Mouse (Mus musculus): Measurements from ENCODE around the gene Bcas3. TPM values are rescaled to one million over a fixed set of nuclear protein-coding genes. Genes with fewer than 3 reads are reported as not detected.

Gene Bcas3
- polyA plus RNA-seq, 1 experiment from 2014 or later, result 30.6 TPM

DNA sequence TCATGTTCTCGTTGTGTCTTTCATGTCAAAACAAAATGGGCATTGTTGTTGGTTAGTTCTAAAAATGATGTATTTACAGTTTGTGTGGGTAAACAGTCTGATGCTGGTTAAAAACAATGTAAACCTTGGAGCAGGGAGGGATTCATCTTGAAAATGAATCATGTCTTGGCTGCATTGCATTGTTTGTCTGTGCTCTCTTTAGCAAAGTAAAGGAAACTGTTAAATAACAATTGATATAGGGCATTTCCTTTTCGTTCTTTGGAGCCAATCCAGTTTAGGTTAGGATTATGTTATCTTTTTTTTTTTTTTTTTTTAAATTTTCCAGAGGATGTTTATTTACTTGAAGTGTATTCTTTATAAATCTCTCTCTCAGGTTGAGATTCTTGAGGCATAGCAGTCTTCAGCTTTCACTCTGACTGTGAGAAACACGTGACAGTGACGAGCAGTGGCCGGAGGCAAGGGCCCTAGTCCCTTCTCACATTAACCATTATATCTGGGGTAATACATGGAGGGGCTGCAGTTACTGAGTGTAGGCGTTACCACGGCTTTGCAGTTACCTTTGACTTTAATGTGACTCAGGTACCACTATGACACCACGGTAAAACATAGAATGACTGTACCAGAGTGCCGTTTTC is 158.4 kb downstream of the Bcas3 start:
- H3K4me3 ChIP-seq (ENCODE audit: low read length), result no peak overlapping the region
- no peak overlapping the region for H3K9ac ChIP-seq (ENCODE audit: low read depth, low read length)
- H3K4me2 ChIP-seq (replicated peaks; ENCODE audit: low read depth, low read length), result no peak overlapping the region
- 82% methylated on average over 9 of the region's 9 CpGs for WGBS
- H3K4me1 ChIP-seq (ENCODE audit: control insufficient read depth, insufficient read depth, low read length), result no peaks in the 10 kb centered on the region
- no peaks in the 10 kb centered on the region for H3K27me3 ChIP-seq (ENCODE audit: control insufficient read depth, insufficient read depth, low read length)
- H3K36me3 ChIP-seq (ENCODE audit: control insufficient read depth, insufficient read depth, low read length), result no peaks in the 10 kb centered on the region
- H3K27ac ChIP-seq (ENCODE audit: low read depth, low read length), result no peak overlapping the region
- H3K9me3 ChIP-seq (ENCODE audit: control insufficient read depth, low read length), result no peaks in the 10 kb centered on the region
- ATAC-seq (ENCODE audit: low FRiP score, low TSS enrichment), result no peak

DNA sequence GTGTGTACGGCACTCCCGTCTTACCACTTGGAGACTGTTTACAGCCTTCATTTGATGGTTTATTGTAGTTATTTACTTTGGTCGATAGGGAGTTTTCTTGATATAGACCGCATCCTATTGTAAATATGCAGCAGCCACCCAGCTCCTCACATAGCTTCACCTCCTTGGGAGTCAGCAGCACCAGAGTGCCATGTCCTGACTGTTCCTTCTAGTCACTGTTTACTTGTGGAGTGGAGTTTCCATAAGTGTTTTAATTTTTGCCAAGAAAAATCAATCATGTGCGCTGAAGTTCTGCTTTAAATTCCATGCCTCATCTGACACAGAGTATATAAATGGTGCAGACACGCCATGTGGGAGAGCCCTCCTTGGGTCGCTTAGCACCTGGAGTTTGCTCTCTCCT is 163.8 kb downstream of the Bcas3 start:
- peaks cover 9% of the 10 kb centered on the region; the same call in 1 of the 2 replicates for H3K4me1 ChIP-seq (ENCODE audit: control insufficient read depth, insufficient read depth, low read length)
- H3K27me3 ChIP-seq (ENCODE audit: control insufficient read depth, insufficient read depth, low read length), result no peaks in the 10 kb centered on the region
- WGBS, result 63% methylated on average over 7 of the region's 7 CpGs
- no peak overlapping the region for H3K27ac ChIP-seq (ENCODE audit: low read depth, low read length)
- H3K4me3 ChIP-seq (ENCODE audit: low read length), result no peak overlapping the region
- no peak overlapping the region for H3K4me2 ChIP-seq (replicated peaks; ENCODE audit: low read depth, low read length)
- H3K9ac ChIP-seq (ENCODE audit: low read depth, low read length), result no peak overlapping the region
- H3K36me3 ChIP-seq (ENCODE audit: control insufficient read depth, insufficient read depth, low read length), result no peaks in the 10 kb centered on the region
- ATAC-seq (ENCODE audit: low FRiP score, low TSS enrichment), result no peak
- no peaks in the 10 kb centered on the region for H3K9me3 ChIP-seq (ENCODE audit: control insufficient read depth, low read length)

DNA sequence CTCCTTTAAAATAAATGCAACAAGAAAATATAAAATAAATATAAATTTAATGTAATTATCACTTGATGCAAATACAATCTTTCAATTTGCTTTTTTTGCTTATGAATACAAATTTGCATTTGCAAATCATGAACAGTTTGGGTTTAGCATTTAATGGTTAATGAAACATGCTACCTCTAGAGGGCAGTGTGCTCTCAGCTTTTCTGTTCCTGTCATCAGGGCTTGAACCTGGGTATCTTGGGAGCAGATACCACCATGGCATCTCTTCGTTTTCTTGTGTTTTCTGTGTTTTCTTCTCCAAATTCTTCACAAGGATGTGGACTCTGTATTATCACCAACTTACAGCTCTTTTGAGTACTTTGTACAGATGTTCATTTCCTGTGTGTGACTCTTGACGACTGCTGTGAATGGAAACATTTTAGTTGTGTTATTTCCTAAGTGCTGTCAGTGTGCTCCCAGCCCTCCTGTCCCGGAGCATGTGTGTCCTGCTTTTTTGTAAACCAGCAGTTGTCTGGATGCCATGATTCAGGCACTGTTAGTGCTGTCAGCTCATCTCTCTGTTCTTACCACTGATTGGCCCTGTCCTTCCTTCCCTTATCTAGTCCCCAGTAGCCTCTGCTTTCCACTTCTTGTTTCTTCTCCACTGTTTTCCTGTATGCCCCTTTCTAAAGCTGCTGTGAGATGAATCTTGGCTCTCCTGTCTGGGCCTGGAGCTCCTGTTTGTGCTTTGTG is 165.2 kb downstream of the Bcas3 start:
- Histone ChIP-seq H3K4me1 (ENCODE audit: control insufficient read depth, insufficient read depth, low read length) (peaks cover 10% of the 10 kb centered on the region; the same call in 1 of the 2 replicates), H3K4me3 (ENCODE audit: low read length) (no peak overlapping the region), H3K4me2 (replicated peaks; ENCODE audit: low read depth, low read length) (no peak overlapping the region), H3K36me3 (ENCODE audit: control insufficient read depth, insufficient read depth, low read length) (no peaks in the 10 kb centered on the region), H3K9ac (ENCODE audit: low read depth, low read length) (no peak overlapping the region), H3K27ac (ENCODE audit: low read depth, low read length) (no peak overlapping the region), H3K27me3 (ENCODE audit: control insufficient read depth, insufficient read depth, low read length) (no peaks in the 10 kb centered on the region), H3K9me3 (ENCODE audit: control insufficient read depth, low read length) (no peaks in the 10 kb centered on the region)
- ATAC-seq (ENCODE audit: low FRiP score, low TSS enrichment), result no peak
- WGBS, result 36% methylated on average over 3 of the region's 3 CpGs

DNA sequence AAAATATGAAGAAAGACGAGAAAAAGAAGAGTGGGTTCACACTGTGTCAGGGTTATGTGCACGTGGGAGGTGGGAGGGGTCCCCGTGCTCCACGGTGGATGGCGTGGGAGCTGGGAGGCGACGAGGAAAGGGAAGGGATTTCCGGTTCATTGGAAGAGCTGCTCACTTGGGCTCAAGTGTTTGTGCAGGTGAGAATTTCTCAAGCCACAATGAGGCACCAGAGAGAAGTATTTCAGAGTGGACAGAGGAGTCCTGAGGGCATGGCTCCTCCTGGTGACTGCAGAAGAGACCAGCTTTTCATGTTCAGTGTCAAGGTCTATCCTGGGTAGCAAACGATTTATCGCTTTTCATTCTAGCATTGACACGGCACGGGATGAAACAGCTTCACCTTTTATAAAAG is 167.3 kb downstream of the Bcas3 start:
- ATAC-seq (ENCODE audit: low FRiP score, low TSS enrichment), result no peak
- Histone ChIP-seq H3K9me3 (ENCODE audit: control insufficient read depth, low read length) (no peaks in the 10 kb centered on the region), H3K4me1 (ENCODE audit: control insufficient read depth, insufficient read depth, low read length) (peaks cover 28% of the 10 kb centered on the region; the same call in 1 of the 2 replicates), H3K4me3 (ENCODE audit: low read length) (no peak overlapping the region), H3K4me2 (replicated peaks; ENCODE audit: low read depth, low read length) (no peak overlapping the region), H3K27me3 (ENCODE audit: control insufficient read depth, insufficient read depth, low read length) (no peaks in the 10 kb centered on the region; the same call in 1 of the 2 replicates), H3K36me3 (ENCODE audit: control insufficient read depth, insufficient read depth, low read length) (no peaks in the 10 kb centered on the region), H3K9ac (ENCODE audit: low read depth, low read length) (no peak overlapping the region), H3K27ac (ENCODE audit: low read depth, low read length) (no peak overlapping the region)
- 37% methylated on average over 12 of the region's 12 CpGs for WGBS

DNA sequence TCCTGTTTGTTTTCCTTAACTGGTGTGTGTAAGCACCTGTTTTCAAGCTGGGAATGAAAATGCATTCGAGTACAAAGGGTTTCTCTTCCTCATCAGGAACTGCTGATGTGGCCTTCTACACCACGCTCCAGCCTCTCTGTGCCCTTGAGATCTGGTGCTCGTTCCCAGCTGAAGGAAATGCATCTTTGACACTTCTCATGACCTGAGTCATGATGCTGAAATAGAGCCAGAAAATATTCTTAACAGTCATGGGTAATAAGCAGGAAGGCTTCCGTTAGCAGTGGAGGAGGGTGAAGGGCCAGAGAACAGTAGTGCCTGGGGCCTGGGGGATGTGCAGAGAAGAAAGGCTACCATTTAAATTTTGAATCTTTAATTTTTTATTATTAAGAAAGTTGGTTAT is 168.0 kb downstream of the Bcas3 start:
- no peak overlapping the region for H3K4me3 ChIP-seq (ENCODE audit: low read length)

DNA sequence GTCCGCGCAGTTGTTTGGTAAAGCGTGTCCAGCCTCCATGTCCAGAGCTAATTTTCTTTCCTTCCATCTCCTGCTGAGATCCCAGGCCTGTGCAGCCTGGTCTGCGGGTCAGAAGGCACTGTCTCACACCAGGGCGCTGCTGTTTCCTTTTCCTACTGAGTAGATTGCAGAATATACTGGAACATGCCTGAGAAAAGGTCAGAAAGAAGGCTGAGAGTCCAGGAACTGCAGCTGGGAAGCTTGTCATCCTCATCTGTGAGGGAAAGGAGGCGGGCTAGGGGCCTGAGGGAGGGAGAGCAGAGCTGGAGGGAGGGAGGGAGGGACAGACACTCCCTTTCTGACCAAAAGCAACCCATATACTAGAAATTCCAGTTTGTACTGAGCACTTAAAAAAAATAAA is 170.7 kb downstream of the Bcas3 start:
- peak; percentile 63; the same call in 1 of the 2 replicates for ATAC-seq (ENCODE audit: low FRiP score, low TSS enrichment)
- Histone ChIP-seq H3K36me3 (ENCODE audit: control insufficient read depth, insufficient read depth, low read length) (no peaks in the 10 kb centered on the region), H3K4me3 (ENCODE audit: low read length) (no peak overlapping the region), H3K9me3 (ENCODE audit: control insufficient read depth, low read length) (no peaks in the 10 kb centered on the region), H3K27ac (ENCODE audit: low read depth, low read length) (peak overlapping the region; percentile 70), H3K27me3 (ENCODE audit: control insufficient read depth, insufficient read depth, low read length) (peaks cover 6% of the 10 kb centered on the region), H3K4me1 (ENCODE audit: control insufficient read depth, insufficient read depth, low read length) (peaks cover 45% of the 10 kb centered on the region), H3K4me2 (replicated peaks; ENCODE audit: low read depth, low read length) (no peak overlapping the region), H3K9ac (ENCODE audit: low read depth, low read length) (no peak overlapping the region)
- 41% methylated on average over 6 of the region's 6 CpGs for WGBS

More for the DNA sequence above, 168.0 kb downstream of the Bcas3 start:
- ATAC-seq (ENCODE audit: low FRiP score, low TSS enrichment), result no peak
- H3K27ac ChIP-seq (ENCODE audit: low read depth, low read length), result no peak overlapping the region
- 48% methylated on average over 4 of the region's 4 CpGs for WGBS
- H3K27me3 ChIP-seq (ENCODE audit: control insufficient read depth, insufficient read depth, low read length), result peaks cover 3% of the 10 kb centered on the region
- H3K4me1 ChIP-seq (ENCODE audit: control insufficient read depth, insufficient read depth, low read length), result peaks cover 33% of the 10 kb centered on the region
- no peaks in the 10 kb centered on the region for H3K9me3 ChIP-seq (ENCODE audit: control insufficient read depth, low read length)
- H3K4me2 ChIP-seq (replicated peaks; ENCODE audit: low read depth, low read length), result no peak overlapping the region
- no peaks in the 10 kb centered on the region for H3K36me3 ChIP-seq (ENCODE audit: control insufficient read depth, insufficient read depth, low read length)
- H3K9ac ChIP-seq (ENCODE audit: low read depth, low read length), result no peak overlapping the region

DNA sequence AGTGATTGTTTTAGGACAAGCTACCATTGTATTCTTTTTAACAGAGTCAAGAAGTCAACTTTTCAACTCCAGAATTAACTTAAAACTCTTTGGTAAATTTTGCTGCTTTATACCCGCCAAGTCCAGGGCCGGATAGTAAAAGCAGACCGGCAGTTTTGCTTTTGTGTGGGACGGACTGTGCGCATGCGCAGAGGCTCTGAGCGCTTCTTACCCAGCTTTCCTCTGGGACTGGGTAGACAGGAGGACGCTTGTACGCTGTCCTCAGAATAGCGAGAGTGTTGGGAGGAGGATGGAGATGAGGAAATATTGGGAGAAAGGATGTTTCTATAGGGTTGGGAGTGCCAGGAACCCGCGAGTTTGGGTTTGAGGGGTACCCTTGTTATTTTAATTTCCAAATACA is 171.2 kb downstream of the Bcas3 start:
- Histone ChIP-seq H3K4me2 (replicated peaks; ENCODE audit: low read depth, low read length) (peak overlapping the region; percentile 30), H3K4me1 (ENCODE audit: control insufficient read depth, insufficient read depth, low read length) (peaks cover 45% of the 10 kb centered on the region), H3K9me3 (ENCODE audit: control insufficient read depth, low read length) (no peaks in the 10 kb centered on the region), H3K27ac (ENCODE audit: low read depth, low read length) (peak overlapping the region; percentile 78; the same call in 1 of the 2 replicates), H3K4me3 (ENCODE audit: low read length) (peak overlapping the region; percentile 10; the same call in 1 of the 2 replicates), H3K36me3 (ENCODE audit: control insufficient read depth, insufficient read depth, low read length) (no peaks in the 10 kb centered on the region), H3K9ac (ENCODE audit: low read depth, low read length) (no peak overlapping the region), H3K27me3 (ENCODE audit: control insufficient read depth, insufficient read depth, low read length) (peaks cover 6% of the 10 kb centered on the region)
- WGBS, result 31% methylated on average over 12 of the region's 12 CpGs
- 0 out of 2 replicates have a peak, but pooled peaks have one; percentile 36 for ATAC-seq (ENCODE audit: low FRiP score, low TSS enrichment)

DNA sequence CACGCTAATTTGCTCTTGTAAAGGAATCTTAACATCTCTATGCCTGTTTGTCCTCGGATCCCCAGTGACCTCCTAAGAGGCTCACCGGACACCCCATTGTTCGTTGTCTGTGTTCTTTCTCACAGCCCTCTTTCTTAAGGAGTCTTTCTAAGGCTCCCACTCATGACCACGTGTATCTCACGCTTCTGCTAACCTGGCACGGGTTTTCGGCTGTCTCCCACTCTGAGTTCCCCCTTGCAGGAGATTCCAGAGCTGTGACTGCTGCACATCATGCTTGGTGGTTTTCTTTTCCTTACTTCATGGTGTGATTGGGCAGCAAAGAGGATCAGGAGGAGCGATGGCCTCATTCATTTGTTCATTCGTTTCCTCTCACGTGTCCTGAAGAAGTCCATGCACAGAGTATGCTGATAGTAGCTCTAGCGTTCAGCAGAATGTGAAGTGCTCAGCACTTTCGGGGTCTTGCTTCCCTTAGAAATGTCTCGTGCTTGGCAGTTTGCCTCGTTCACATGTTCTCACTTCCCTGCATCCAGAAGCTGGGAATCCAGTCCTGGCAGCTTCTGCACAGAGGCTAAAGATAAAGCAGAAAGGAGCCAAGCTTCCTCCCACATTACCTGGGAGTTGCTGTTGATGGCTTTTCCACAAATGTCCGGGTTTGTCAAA is 172.0 kb downstream of the Bcas3 start:
- peak; percentile 63; the same call in 1 of the 2 replicates for ATAC-seq (ENCODE audit: low FRiP score, low TSS enrichment)
- no peaks in the 10 kb centered on the region for H3K36me3 ChIP-seq (ENCODE audit: control insufficient read depth, insufficient read depth, low read length)
- peaks cover 6% of the 10 kb centered on the region for H3K27me3 ChIP-seq (ENCODE audit: control insufficient read depth, insufficient read depth, low read length)
- 21% methylated on average over 16 of the region's 16 CpGs for WGBS
- no peak overlapping the region; the same call in 1 of the 2 replicates for H3K9ac ChIP-seq (ENCODE audit: low read depth, low read length)
- no peak overlapping the region for H3K4me3 ChIP-seq (ENCODE audit: low read length)
- H3K4me1 ChIP-seq (ENCODE audit: control insufficient read depth, insufficient read depth, low read length), result peaks cover 43% of the 10 kb centered on the region
- H3K27ac ChIP-seq (ENCODE audit: low read depth, low read length), result peak overlapping the region; percentile 78
- peak overlapping the region; percentile 30 for H3K4me2 ChIP-seq (replicated peaks; ENCODE audit: low read depth, low read length)
- no peaks in the 10 kb centered on the region for H3K9me3 ChIP-seq (ENCODE audit: control insufficient read depth, low read length)

Measured in kidney, embryonic 14.5 days (tissue).